Mouse (Mus musculus) lung, adult 2 months (tissue): ENCODE measurements around the gene Wdr17.

Experiments
- CTCF ChIP-seq: fragments of 200-500 bp; IDR thresholded peaks from 2 replicates; pipeline ENCODE4 v1.5.1; 2011; ENCODE audit warnings: mild to moderate bottlenecking, low read length, control low read depth; ENCODE audit not compliant: insufficient read depth
- POLR2A ChIP-seq: fragments of 200-500 bp; IDR thresholded peaks from 2 replicates; pipeline ENCODE4 v1.6.1; 2011; ENCODE audit warnings: low read depth, mild to moderate bottlenecking, control low read depth, low read length, borderline replicate concordance; ENCODE audit errors: extremely low read depth

DNA sequence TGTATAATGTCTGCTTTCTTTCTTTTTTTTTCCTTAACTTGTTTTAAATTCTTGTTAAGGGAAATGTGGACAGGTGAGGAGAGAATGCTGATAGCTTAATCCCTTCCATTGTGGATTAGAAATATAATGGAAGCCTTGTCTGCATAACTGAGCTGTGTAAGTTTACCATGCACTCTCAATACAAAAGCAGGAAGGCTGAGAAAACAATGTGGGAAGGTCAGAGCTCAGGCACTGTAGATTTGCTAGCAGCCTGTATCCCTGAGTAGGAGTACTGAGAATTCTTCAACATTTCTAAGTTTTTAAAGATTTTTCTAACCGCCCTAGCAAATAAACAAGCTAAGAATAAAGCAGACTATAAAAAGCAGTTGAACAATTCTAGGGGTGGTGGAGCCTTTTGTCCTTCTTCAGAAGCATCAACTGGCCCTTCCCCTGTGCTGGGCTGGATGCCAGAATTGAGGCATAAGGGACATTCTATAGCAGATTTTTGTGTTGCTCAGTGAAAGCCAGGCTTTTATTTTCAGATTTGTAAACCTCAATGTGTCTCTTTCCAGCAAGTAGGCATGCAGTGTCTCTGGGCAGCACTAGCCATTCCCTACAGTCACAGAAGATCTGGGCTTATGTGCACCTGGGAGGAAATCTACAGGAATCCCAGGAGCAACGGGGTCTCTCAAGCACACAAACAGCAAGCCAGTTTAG is 35.3 kb upstream of the Wdr17 start:
- TF ChIP-seq CTCF, result no peak
- TF ChIP-seq POLR2A, result no peak
